Mouse (Mus musculus): ENCODE results near the gene Ccdc188. TPM values are rescaled to one million over a fixed set of nuclear protein-coding genes. Genes with fewer than 3 reads are reported as not detected.

The Ccdc188 gene
- polyA plus RNA-seq, 1 experiment from 2014 or later, result not detected

GRCm38 (mm10) chr16:18233919-18234670 lies 16.4 kb downstream of the Ccdc188 start:
- 18% methylated on average over 13 of the region's 13 CpGs for WGBS (ENCODE audit: insufficient replicate concordance)
- no peak for ATAC-seq (replicated peaks; ENCODE audit: insufficient number of reproducible peaks, low FRiP score, low TSS enrichment)

GRCm38 (mm10) chr16:18234671-18235388 lies 17.2 kb downstream of the Ccdc188 start, which contains the start of gene Zdhhc8:
Zdhhc8 (minus strand) TSS chr16:18235136.
- peaks cover 5% of the 10 kb centered on the region for H3K36me3 ChIP-seq (ENCODE audit: control insufficient read depth, insufficient read depth, low read length)
- H3K4me1 ChIP-seq (ENCODE audit: control insufficient read depth, insufficient read depth, low read length), result peaks cover 36% of the 10 kb centered on the region
- H3K9me3 ChIP-seq (replicated peaks; ENCODE audit: control insufficient read depth, low read length), result no peaks in the 10 kb centered on the region
- ATAC-seq (replicated peaks; ENCODE audit: insufficient number of reproducible peaks, low FRiP score, low TSS enrichment), result peak; percentile 73
- no peaks in the 10 kb centered on the region for H3K27me3 ChIP-seq (ENCODE audit: control insufficient read depth, insufficient read depth, low read length)
- H3K4me2 ChIP-seq, result peak within 1 kb of the TSS; percentile 79
- peak within 1 kb of the TSS; percentile 85 for H3K9ac ChIP-seq (ENCODE audit: low read depth, low read length)
- WGBS (ENCODE audit: insufficient replicate concordance), result under 1% methylated on average over 73 of the region's 79 CpGs
- H3K27ac ChIP-seq (ENCODE audit: low read depth, low read length), result peak within 1 kb of the TSS; percentile 85
- peak within 1 kb of the TSS; percentile 75 for H3K4me3 ChIP-seq (ENCODE audit: low read depth, low read length)

More at GRCm38 (mm10) chr16:18233919-18234670, 16.4 kb downstream of the Ccdc188 start:
- Histone ChIP-seq H3K9me3 (replicated peaks; ENCODE audit: control insufficient read depth, low read length) (no peaks in the 10 kb centered on the region), H3K27me3 (ENCODE audit: control insufficient read depth, insufficient read depth, low read length) (no peaks in the 10 kb centered on the region), H3K36me3 (ENCODE audit: control insufficient read depth, insufficient read depth, low read length) (no peaks in the 10 kb centered on the region), H3K4me1 (ENCODE audit: control insufficient read depth, insufficient read depth, low read length) (peaks cover 39% of the 10 kb centered on the region), H3K4me3 (ENCODE audit: low read depth, low read length) (peak overlapping the region; percentile 75), H3K4me2 (peak overlapping the region; percentile 79), H3K27ac (ENCODE audit: low read depth, low read length) (peak overlapping the region; percentile 85), H3K9ac (ENCODE audit: low read depth, low read length) (peak overlapping the region; percentile 85)

- H3K27ac ChIP-seq (ENCODE audit: low read depth, low read length), result peak overlapping the region; percentile 85
- peak overlapping the region; percentile 79 for H3K4me2 ChIP-seq
- H3K27me3 ChIP-seq (ENCODE audit: control insufficient read depth, insufficient read depth, low read length), result no peaks in the 10 kb centered on the region
- H3K4me3 ChIP-seq (ENCODE audit: low read depth, low read length), result peak overlapping the region; percentile 75
- H3K36me3 ChIP-seq (ENCODE audit: control insufficient read depth, insufficient read depth, low read length), result peaks cover 10% of the 10 kb centered on the region
- H3K9me3 ChIP-seq (replicated peaks; ENCODE audit: control insufficient read depth, low read length), result no peaks in the 10 kb centered on the region
- peak overlapping the region; percentile 85 for H3K9ac ChIP-seq (ENCODE audit: low read depth, low read length)
- peaks cover 29% of the 10 kb centered on the region for H3K4me1 ChIP-seq (ENCODE audit: control insufficient read depth, insufficient read depth, low read length)
- peak; percentile 41; the same call in 1 of the 2 replicates for ATAC-seq (replicated peaks; ENCODE audit: insufficient number of reproducible peaks, low FRiP score, low TSS enrichment)
- WGBS (ENCODE audit: insufficient replicate concordance), result 4% methylated on average over 19 of the region's 19 CpGs
Measured at GRCm38 (mm10) chr16:18235389-18236065, 17.8 kb downstream of the Ccdc188 start.

GRCm38 (mm10) chr16:18236676-18237501 lies 19.2 kb downstream of the Ccdc188 start:
- no peaks in the 10 kb centered on the region for H3K9me3 ChIP-seq (replicated peaks; ENCODE audit: control insufficient read depth, low read length)
- H3K27me3 ChIP-seq (ENCODE audit: control insufficient read depth, insufficient read depth, low read length), result no peaks in the 10 kb centered on the region
- H3K9ac ChIP-seq (ENCODE audit: low read depth, low read length), result no peak overlapping the region
- H3K27ac ChIP-seq (ENCODE audit: low read depth, low read length), result no peak overlapping the region
- peaks cover 17% of the 10 kb centered on the region for H3K36me3 ChIP-seq (ENCODE audit: control insufficient read depth, insufficient read depth, low read length)
- H3K4me3 ChIP-seq (ENCODE audit: low read depth, low read length), result 0 out of 2 replicates have a peak overlapping the region, but pooled peaks have one; percentile 75
- ATAC-seq (replicated peaks; ENCODE audit: insufficient number of reproducible peaks, low FRiP score, low TSS enrichment), result no peak
- 71% methylated on average over 7 of the region's 7 CpGs for WGBS (ENCODE audit: insufficient replicate concordance)
- peak overlapping the region; percentile 79; the same call in 1 of the 2 replicates for H3K4me2 ChIP-seq
- H3K4me1 ChIP-seq (ENCODE audit: control insufficient read depth, insufficient read depth, low read length), result peaks cover 23% of the 10 kb centered on the region

- peaks cover 2% of the 10 kb centered on the region for H3K4me1 ChIP-seq (ENCODE audit: control insufficient read depth, insufficient read depth, low read length)
- H3K9me3 ChIP-seq (replicated peaks; ENCODE audit: control insufficient read depth, low read length), result no peaks in the 10 kb centered on the region
- no peak overlapping the region for H3K27ac ChIP-seq (ENCODE audit: low read depth, low read length)
- H3K4me2 ChIP-seq, result no peak overlapping the region
- no peak overlapping the region for H3K9ac ChIP-seq (ENCODE audit: low read depth, low read length)
- WGBS (ENCODE audit: insufficient replicate concordance), result 88% methylated on average over 10 of the region's 10 CpGs
- peaks cover 60% of the 10 kb centered on the region for H3K36me3 ChIP-seq (ENCODE audit: control insufficient read depth, insufficient read depth, low read length)
- no peak for ATAC-seq (replicated peaks; ENCODE audit: insufficient number of reproducible peaks, low FRiP score, low TSS enrichment)
- no peak overlapping the region for H3K4me3 ChIP-seq (ENCODE audit: low read depth, low read length)
- H3K27me3 ChIP-seq (ENCODE audit: control insufficient read depth, insufficient read depth, low read length), result no peaks in the 10 kb centered on the region
Measured at GRCm38 (mm10) chr16:18241581-18241980, 23.9 kb downstream of the Ccdc188 start.

- peaks cover 44% of the 10 kb centered on the region for H3K36me3 ChIP-seq (ENCODE audit: control insufficient read depth, insufficient read depth, low read length)
Measured at GRCm38 (mm10) chr16:18247521-18248399, 30.1 kb downstream of the Ccdc188 start.

GRCm38 (mm10) chr16:18248433-18249363 lies 31.0 kb downstream of the Ccdc188 start, which contains the start of the genes Trmt2a and Ranbp1:
Trmt2a (plus strand) TSS chr16:18248679.
Ranbp1 (minus strand) TSS chr16:18248732.
- WGBS (ENCODE audit: insufficient replicate concordance), result under 1% methylated on average over 100 of the region's 102 CpGs
- peak within 1 kb of the TSS; percentile 96 for H3K4me3 ChIP-seq (ENCODE audit: low read depth, low read length)
- H3K36me3 ChIP-seq (ENCODE audit: control insufficient read depth, insufficient read depth, low read length), result peaks cover 42% of the 10 kb centered on the region
- peak; percentile 95 for ATAC-seq (replicated peaks; ENCODE audit: insufficient number of reproducible peaks, low FRiP score, low TSS enrichment)
- peak within 1 kb of the TSS; percentile 97 for H3K9ac ChIP-seq (ENCODE audit: low read depth, low read length)
- no peaks in the 10 kb centered on the region for H3K27me3 ChIP-seq (ENCODE audit: control insufficient read depth, insufficient read depth, low read length)
- peaks cover 24% of the 10 kb centered on the region for H3K4me1 ChIP-seq (ENCODE audit: control insufficient read depth, insufficient read depth, low read length)
- H3K4me2 ChIP-seq, result peak within 1 kb of the TSS; percentile 91
- no peaks in the 10 kb centered on the region for H3K9me3 ChIP-seq (replicated peaks; ENCODE audit: control insufficient read depth, low read length)
- H3K27ac ChIP-seq (ENCODE audit: low read depth, low read length), result peak within 1 kb of the TSS; percentile 93

More at GRCm38 (mm10) chr16:18247521-18248399, 30.1 kb downstream of the Ccdc188 start:
- Histone ChIP-seq H3K9me3 (replicated peaks; ENCODE audit: control insufficient read depth, low read length) (no peaks in the 10 kb centered on the region), H3K27ac (ENCODE audit: low read depth, low read length) (peak overlapping the region; percentile 93), H3K9ac (ENCODE audit: low read depth, low read length) (peak overlapping the region; percentile 97), H3K27me3 (ENCODE audit: control insufficient read depth, insufficient read depth, low read length) (no peaks in the 10 kb centered on the region), H3K4me2 (peak overlapping the region; percentile 91), H3K4me3 (ENCODE audit: low read depth, low read length) (peak overlapping the region; percentile 96), H3K4me1 (ENCODE audit: control insufficient read depth, insufficient read depth, low read length) (peaks cover 24% of the 10 kb centered on the region)
- WGBS (ENCODE audit: insufficient replicate concordance), result under 1% methylated on average over 33 of the region's 33 CpGs
- ATAC-seq (replicated peaks; ENCODE audit: insufficient number of reproducible peaks, low FRiP score, low TSS enrichment), result no peak

Measured in heart, embryonic 11.5 days (tissue).